Mouse (Mus musculus): ENCODE measurements around the gene Rbp7. TPM values are rescaled to one million over a fixed set of nuclear protein-coding genes. Genes with fewer than 3 reads are reported as not detected.
"Not testable (repeated sequence)": the region's sequence is repeated elsewhere in the genome, so short reads cannot be mapped to it uniquely, and the experiment has no call there.

Rbp7 gene
- total RNA-seq, 2 experiments from 2014 or later: 35.2 to 76.0 TPM

DNA sequence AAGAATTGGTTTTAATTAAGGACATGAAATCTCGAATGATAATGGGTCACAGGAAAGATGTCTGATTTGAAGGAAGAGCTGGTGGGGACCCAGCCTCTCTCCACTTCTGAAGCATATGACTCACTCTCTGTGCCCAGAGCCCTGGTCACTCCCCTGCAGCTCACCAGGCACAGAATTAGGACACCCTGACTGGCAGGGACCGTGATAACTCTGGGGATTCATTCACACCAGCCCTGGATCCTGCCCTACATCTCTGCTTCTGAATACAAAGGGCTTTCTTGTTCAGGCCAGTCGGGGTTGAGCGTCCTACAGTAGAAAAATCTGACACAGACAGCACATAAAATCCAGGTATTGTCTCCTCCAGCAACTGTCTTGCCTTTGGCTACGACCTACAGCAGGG, 3.7 kb upstream of the Rbp7 start:
- DNase-seq: no peak
- intact Hi-C loops (cut with DNase I): no loop called here

DNA sequence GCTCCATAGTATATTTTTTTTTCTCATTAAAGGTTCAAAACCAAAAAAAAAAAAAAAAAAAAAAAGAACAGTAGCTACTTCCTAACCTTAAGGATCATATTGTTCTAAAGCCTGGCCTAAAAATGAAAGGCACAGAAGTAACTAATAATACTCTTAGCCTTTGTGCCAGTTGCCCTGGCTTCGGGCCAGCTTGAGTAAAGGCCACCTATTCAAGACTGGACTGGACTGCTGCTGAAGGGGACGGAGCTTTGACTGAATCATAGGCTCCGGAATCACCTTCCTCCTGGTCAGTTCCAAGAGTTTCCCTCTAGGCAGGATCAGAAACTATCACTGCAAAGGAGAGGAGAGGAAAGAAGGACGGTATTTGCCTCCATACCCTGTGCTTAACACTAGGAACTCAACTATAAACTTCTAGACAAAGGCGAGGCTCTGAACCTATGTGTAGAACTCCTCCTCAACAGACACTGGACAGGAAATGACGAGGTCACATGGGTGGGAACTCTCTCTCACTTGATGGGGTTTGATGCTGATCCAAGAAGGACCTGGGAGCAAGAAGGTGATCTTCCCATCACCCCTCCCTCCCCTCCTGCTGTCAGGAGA, 3.2 kb upstream of the Rbp7 start:
- peak; percentile 77 for DNase-seq
- intact Hi-C loops (cut with DNase I): no loop called here

DNA sequence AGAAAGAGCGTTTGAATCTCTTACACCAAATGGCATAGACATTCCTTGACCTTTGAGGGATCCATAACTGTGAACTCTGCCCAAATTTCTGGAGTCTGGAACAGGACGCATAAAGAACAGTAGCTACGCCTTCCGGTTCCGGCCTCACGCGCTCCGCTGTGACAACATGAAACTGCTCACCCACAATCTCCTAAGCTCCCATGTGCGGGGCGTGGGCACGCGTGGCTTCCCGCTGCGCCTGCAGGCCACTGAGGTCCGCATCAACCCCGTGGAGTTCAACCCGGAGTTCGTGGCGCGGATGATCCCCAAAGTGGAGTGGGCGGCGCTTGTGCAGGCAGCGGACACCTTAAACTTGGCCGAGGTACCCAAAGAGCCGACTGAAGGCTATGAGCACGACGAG, 2.4 kb upstream of the Rbp7 start:
- intact Hi-C loops (cut with DNase I); DNase-seq: not testable (repeated sequence)

DNA sequence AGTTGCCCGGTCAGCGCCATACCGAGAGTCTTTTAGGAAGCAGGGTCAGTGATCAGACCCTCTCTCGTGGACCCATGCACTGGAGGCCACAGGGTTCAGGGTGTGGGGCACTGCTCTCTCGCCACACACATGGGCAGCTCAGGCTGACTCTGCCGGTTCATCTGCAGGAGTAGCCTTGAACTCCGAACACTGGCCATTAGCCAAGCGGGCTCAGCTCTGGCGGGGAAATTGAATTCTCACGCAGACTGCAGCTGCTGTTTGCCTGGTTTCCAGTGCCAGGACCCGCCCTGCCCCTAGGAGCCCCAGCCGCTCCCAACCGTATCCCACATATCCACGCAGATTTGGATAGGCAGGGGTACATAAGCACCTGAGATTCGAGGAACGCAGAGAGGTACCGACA, 515 bp downstream of the Rbp7 start:
- intact Hi-C loops (cut with DNase I): no loop called here
- no peak for DNase-seq

DNA sequence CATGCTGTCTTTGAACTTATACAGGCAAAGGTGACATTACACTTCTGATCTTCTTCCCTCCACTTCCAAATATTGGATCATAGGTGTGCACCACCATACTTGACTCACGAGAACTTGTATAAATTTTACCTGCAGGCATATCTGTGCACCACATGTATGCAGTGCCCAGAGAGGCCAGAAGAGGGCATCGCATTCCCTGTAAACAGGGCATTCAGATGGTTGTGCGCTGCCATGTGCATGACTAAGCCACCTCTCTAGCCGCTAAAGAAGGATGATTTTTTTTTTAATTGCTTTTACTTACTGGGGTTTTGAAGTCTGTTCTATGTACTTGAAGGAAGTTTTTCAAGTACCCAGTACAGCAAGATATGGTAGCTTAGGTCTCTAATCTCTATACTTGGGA, 1.1 kb downstream of the Rbp7 start:
- peak; percentile 48 to 64 for DNase-seq
- intact Hi-C loops (cut with DNase I): no loop called here

DNA sequence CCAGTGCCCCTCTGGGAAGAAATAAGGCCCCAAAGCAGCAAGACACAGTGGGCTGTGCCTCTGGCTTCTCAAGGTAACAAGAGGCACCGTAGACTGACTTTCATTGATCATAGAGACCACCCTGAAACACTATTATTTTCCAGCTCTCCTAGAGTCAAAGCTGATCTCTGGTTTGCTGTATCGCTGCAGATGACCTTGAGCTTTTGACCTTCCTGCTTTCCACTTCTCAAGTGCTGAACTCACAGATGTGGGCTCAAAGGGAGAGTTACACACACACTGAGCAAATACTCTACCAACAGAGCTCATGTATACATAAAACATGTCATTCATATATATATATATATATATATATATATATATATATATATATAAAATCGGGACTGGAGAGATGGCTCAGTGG, 4.1 kb downstream of the Rbp7 start:
- intact Hi-C loops (cut with DNase I): no loop called here
- no peak for DNase-seq

DNA sequence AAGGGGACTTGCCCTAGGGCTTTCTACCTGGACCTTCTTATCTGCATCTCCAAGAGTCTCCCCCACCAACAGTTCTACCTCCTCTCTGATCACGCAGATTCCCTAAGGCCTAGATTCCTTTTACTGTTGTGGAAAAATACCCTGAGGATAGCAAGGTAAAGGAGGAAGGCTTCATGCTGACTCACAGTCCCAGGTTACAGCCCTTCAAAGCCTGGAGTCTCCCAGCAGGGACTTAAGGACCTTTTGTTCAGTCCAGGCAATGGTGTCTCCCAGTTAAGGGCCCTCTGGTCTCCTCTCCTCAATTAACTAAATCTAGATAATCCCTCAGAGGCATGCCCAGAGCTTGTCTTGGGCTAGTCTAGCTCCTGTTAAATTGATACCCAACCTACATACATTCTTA, 8.5 kb downstream of the Rbp7 start:
- intact Hi-C loops (cut with DNase I): loop anchor here (5.0 kb wide), 1 partner anchor 74 kb away; no protein-coding TSS in a partner anchor
- no peak for DNase-seq

DNA sequence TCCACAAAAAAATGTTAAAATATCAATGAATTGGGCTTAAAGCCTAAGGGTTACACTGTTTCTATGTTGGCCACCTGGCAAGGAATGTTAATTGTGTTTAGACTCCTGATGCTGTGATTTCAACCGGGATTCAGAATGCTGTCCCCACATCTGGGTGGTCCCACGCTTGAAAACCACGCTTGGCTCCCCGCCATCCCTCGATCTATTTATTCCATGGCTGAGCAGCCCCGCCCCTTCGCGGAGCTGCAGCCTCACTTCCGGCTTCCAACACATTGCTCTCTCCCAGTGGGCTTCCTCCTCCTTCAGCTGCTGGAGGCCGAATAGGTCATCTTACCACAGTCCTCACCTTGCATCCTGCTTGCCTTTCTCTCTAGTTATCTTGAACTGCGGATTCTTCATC, 8.9 kb downstream of the Rbp7 start:
- DNase-seq: peak; percentile 56 to 65
- intact Hi-C loops (cut with DNase I): loop anchor here (2.0 to 5.0 kb wide), 2 partner anchors 21 to 74 kb away; no protein-coding TSS in a partner anchor

DNA sequence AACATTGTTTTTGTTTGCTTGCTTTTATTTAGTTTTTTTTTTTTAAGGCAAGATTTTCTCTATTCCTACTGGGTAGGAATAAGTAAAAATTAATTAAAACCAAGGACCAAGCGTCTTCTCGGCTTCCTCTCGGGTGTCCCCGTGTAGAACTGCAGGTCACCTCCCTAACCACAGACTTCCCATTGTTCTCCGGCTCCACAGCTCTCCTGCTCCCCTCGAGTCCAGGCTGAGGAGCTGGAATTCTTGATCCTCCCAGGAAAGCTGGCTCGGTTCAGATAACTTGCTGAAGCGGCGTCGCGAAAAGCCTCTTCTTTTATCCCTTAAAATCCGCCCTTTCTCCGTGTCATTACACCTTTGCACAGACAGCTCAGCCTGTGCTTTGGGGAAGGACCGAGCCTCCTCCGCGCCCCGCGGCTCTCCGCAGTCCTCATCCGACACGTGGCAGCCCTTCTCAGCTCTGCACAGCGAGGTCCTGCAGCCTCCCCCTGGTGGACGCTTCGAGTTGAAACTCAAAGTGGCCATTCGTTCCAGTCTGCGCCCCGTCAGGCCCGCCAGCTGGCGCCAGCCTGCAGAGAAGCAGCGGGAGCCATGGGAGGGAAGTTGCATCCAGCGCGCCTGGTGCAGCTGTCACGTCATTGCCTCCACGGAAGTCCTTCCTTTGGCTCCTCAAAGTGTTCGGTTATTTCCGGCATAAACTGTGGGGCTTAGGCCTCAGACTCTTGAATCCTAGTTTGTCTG, 9.6 kb downstream of the Rbp7 start:
- intact Hi-C loops (cut with DNase I): loop anchor here (2.0 to 5.0 kb wide), 2 partner anchors 20 to 73 kb away; no protein-coding TSS in a partner anchor
- peak; percentile 94 to 95 for DNase-seq

DNA sequence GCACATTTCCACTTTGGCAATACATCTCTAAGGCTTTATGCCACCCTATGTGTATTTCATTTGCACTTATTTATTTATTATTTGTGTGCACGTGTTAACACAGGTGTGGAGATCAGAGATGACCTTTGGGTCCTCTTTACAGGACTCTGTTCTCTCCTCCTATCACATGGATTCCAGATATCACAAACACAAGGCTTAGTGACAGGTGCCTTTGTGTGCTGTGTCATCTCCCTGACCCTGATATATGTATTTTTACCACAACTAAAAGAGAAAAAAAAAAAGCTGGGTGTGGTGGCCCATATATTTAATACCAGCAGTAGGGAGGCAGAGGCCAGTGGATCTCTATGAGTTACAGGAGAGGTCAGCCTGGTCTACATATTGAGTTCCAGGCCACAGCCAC, 10.3 kb downstream of the Rbp7 start:
- no peak for DNase-seq
- intact Hi-C loops (cut with DNase I): loop anchor here (2.0 kb wide), 1 partner anchor 20 kb away; no protein-coding TSS in a partner anchor

DNA sequence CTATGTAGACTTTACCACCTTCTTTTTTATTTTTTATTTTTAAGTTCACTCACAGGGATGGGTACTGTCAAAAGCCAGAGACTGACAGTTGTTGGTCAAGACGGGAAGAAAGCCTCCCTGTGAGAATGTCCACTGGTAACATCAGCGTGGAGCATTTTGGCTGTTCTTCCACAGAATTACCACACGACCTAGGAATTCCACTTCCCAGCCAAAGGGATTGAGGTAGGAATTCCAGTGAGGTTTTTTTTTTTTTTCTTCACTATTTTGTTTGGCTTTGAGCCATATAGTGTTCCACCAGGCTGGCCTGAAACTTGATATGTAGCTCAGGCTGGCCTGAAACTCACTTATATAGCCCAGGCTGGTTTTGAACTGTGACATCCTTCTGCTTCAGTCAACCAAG, 12.3 kb downstream of the Rbp7 start:
- DNase-seq: peak; percentile 53 to 56

DNA sequence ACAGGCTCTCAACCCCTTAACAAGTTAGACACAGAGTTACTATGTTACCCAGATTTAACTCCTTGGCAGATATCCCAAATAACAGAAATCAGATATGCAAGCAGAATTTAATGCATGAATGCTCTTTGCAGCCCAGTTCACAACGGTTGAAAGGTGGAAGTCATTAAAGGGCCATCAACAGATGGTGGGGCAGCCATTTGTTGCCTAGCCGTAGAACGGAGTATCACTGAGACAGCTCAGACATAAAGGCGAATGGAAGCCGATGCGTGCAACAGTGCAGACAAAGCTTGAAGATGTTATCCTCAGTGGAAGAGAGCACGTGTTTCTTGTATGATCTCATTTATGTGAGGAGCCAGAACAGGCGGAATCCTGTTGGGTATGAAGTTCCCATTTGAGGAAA, 14.2 kb downstream of the Rbp7 start:
- intact Hi-C loops (cut with DNase I): no loop called here
- no peak for DNase-seq

More for the DNA sequence above, 12.3 kb downstream of the Rbp7 start:
- intact Hi-C loops (cut with DNase I): no loop called here

DNA sequence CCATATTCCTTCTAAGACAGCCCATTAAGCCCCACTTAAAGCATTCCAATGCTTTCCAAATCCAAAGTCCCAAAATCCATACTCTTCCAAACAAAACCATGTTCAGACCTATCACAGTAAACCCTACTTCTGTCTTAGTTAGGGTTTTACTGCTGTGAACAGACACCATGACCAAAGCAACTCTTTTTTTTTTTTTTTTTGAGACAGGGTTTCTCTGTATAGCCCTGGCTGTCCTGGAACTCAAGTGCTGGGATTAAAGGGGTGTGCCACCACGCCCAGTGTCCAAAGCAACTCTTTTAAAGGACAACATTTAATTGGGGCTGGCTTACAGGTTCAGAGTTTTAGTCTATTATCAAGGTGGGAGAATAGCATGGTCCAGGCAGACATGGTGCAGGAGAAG, 22.9 kb downstream of the Rbp7 start:
- intact Hi-C loops (cut with DNase I): not testable (repeated sequence)

DNA sequence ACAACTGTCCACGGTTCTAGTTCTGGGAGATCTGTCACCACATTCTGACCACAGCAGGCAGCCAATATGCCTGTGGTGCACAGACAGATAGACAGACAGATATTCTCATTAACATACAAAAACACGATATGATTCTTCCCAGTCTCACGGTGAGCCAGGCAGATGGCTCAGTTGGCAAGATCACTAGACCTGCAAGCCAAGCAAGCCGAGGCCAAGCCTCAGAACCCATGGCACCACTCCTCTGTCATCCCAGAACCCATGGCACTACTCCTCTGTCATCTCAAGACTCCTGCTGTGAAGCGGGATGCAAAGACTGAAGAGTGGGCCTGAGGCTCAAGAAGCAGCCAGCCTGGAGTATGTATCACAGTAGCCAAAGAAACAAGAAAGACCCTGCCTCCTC, 25.2 kb downstream of the Rbp7 start:
- no peak for DNase-seq
- intact Hi-C loops (cut with DNase I): no loop called here

More for the DNA sequence above, 22.9 kb downstream of the Rbp7 start:
- DNase-seq: not testable (repeated sequence)

DNA sequence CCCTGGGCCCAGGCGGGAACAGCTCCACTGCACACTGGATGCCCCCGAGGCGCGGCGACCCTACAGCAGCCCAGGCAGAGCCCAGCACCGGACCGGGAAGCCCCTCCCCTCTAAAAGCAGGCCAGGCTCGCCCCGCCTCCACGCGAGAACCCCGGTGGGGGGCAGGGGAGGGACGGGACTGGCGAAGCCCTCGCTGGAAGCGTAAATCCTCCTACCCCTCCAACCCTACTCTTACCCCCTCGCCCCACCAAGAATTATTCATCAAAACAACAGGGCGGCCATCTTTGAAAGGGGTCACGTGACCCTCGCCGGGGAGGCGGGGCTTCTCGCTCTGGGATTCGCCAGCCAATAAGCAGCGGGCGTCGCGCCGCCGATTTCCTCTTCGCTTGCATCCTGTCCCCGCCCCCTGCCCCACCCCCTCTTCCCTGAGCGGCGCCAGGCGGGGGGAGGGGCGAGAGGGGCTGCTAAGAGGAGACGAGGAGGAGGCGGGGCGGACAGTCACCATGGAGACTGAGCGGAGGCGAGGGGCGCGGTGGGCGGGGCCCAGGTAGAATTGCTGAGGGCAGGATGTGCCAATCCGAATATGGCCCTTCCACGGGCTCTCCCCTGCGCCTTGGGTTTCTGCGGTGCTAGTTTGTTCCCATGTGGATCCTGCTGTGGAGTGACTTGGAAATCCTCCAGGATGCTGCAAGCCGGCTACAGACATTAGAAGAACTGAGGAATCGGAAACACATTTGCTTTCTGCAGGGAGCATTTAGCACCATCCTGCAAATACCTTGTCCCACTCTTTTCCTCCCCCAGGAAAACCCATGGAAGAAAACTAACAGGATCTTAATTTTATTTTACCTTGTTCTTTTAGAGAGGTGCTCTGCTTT, 28.2 kb downstream of the Rbp7 start, which contains the start of gene Ube4b:
Ube4b (minus strand) TSS at position 425 of the 875 bp plus-strand sequence.
- DNase-seq: peak; percentile 97
- intact Hi-C loops (cut with DNase I): no loop called here

DNA sequence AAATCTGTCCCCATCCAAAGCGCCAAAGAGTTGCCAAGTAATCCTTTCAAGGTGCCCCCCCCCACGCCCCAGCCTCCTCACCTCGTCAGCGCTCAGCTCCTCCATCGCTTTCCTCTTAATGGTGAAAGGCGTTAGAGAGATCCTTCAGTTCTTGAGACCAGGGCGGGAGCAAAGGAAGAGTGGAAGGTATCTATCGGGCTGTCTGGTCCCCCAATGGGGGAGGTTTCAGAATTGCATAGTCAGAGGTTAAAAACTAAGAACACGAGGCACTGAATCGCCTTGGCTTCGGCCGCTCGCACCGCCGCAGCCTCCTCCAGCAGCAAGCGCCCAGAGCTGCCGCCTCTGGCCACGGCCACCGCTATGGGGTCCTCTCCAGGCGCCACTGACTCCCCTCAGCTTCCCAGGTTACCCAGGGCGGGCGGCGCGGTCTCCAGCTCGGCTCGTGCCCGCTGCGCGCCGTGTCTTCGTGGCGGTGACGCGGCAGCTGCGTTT, 28.9 kb downstream of the Rbp7 start:
- intact Hi-C loops (cut with DNase I): loop anchor here (2.0 kb wide), 1 partner anchor 19 kb away; no protein-coding TSS in a partner anchor
- no peak for DNase-seq

DNA sequence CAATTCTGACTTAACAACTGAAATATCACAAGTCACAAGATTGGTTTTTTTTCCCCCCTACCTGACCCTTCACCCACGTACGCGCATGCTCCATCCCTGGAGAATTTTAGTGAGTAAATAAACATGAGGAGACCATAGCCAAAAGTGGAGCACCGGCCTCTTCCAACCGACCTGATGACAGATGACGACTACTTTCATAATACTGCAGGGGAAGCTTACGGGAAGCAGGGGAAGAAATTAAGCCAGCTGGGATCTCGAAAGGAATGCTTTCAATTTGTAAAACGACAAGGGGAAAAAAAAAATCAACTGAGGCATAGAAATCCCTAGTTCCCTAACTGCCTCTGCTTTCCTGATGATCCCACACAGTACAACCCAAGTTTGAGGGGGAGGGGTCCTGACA, 30.0 kb downstream of the Rbp7 start:
- DNase-seq: no peak
- intact Hi-C loops (cut with DNase I): loop anchor here (2.0 kb wide), 1 partner anchor 20 kb away; no protein-coding TSS in a partner anchor

DNA sequence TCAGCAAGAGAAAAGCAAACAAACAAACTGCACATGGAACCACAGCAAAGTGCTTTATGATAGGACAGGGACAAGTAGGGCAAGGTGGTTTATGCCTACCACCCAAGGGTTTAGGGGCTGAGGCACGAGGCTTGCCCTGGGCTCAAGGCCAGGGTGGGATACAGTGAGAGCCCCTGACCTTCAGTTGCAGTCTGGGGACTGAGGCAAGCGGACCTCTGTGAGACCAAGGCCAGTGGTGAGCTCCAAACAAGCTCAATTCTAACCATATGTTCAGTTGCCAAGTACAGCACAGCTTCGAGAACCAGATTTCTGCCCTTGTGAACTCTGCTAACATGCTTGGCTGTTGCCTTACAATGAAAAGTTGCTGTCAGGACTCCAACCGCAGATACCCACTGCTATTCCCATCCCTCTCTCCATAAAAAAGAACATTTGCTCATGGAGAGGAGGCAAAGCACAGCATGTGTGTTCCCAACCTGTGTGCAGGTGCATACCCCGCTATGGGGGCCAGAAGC, 36.9 kb downstream of the Rbp7 start:
- intact Hi-C loops (cut with DNase I): loop anchor here (5.0 kb wide), 1 partner anchor 64 kb away; no protein-coding TSS in a partner anchor
- DNase-seq: no peak

DNA sequence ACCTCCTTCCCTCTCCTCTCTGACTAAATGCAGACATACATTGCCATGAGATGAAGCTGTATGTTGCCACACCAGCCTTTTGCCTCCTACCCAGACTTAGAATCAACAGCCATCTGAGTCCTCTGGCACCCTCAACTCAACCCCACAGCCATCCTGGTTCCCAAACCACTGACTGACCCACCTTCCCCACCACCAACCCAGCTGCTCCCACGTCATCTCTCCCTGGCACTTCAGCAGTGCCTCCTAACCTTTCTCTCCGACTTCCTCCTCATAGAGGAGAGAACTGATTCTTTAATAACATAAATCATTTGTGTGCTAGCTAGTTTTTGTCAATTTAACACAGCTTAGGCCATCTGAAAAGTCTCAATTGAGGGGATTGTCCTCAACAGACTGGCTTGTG, 37.8 kb downstream of the Rbp7 start:
- intact Hi-C loops (cut with DNase I): loop anchor here (5.0 kb wide), 1 partner anchor 65 kb away; no protein-coding TSS in a partner anchor
- no peak for DNase-seq

DNA sequence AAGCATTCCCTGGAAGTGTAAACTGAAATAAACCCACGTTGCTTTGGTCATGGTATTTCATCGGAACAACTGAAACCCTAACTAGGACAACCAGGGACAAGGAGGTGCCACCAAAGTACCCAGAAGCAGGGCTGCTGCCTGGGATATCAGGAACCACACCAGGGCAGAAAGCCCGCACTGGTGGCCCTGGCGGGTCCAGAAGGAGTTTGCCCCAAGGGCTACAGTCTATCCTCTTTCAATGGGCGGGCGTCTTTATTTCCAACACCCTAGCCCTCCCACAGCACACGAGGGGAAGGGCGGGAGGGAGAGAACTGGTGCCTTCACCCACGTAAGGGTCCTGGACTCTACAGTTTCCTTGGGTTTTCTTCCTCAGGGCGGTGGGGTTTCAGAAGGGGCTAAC, 38.4 kb downstream of the Rbp7 start:
- DNase-seq: no peak
- intact Hi-C loops (cut with DNase I): loop anchor here (5.0 kb wide), 1 partner anchor 66 kb away; no protein-coding TSS in a partner anchor

Measured in heart, postnatal 10 days (tissue).